Mouse (Mus musculus) heart, embryonic 11.5 days (tissue): Measurements from ENCODE around the gene Cmpk2. TPM values are rescaled to one million over a fixed set of nuclear protein-coding genes. Genes with fewer than 3 reads are reported as not detected.
"Not testable (repeated sequence)": the region's sequence is repeated elsewhere in the genome, so short reads cannot be mapped to it uniquely, and the experiment has no call there.

Source experiments
- ATAC-seq: fragments of 200-750 bp; cut with Nextera tagmentation; replicated peaks from 2 replicates; pipeline ENCODE4 v1.8.0; 2017; ENCODE audit warnings: moderate library complexity; ENCODE audit not compliant: insufficient number of reproducible peaks, low FRiP score, low TSS enrichment
- H3K27ac ChIP-seq: fragments of 300-500 bp; sonication (generic); 2 replicates; pipeline ENCODE4 v1.5.1; 2014; ENCODE audit warnings: mild to moderate bottlenecking, low read depth, low read length
- H3K27me3 ChIP-seq: fragments of 300-500 bp; sonication (generic); 2 replicates; pipeline ENCODE4 v1.6.1; 2014; ENCODE audit warnings: mild to moderate bottlenecking, low read length, mixed read lengths; ENCODE audit not compliant: control insufficient read depth, insufficient read depth
- H3K36me3 ChIP-seq: fragments of 300-500 bp; sonication (generic); 2 replicates; pipeline ENCODE4 v1.6.1; 2014; ENCODE audit warnings: mild to moderate bottlenecking, low read length, moderate library complexity, mixed read lengths; ENCODE audit not compliant: control insufficient read depth, insufficient read depth
- H3K4me1 ChIP-seq: fragments of 300-500 bp; sonication (generic); 2 replicates; pipeline ENCODE4 v1.6.1; 2014; ENCODE audit warnings: low read length; ENCODE audit not compliant: control insufficient read depth, insufficient read depth
- H3K4me2 ChIP-seq: fragments of 300-500 bp; sonication (generic); 2 replicates; pipeline ENCODE4 v1.6.1; 2014; ENCODE audit warnings: mild to moderate bottlenecking, moderate library complexity
- H3K4me3 ChIP-seq: fragments of 300-500 bp; sonication (generic); 2 replicates; pipeline ENCODE4 v1.5.1; 2014; ENCODE audit warnings: low read depth, low read length
- H3K9ac ChIP-seq: fragments of 300-500 bp; sonication (generic); 2 replicates; pipeline ENCODE4 v1.6.1; 2014; ENCODE audit warnings: mild to moderate bottlenecking, low read depth, low read length, moderate library complexity
- H3K9me3 ChIP-seq: fragments of 300-500 bp; sonication (generic); replicated peaks from 2 replicates; pipeline ENCODE4 v1.6.1; 2016; ENCODE audit warnings: low read length; ENCODE audit not compliant: control insufficient read depth
- WGBS: fragments of 180-500 bp; shearing (Covaris S2); extraction: QIAGEN DNeasy Blood & Tissue Kit; methylation state at CpG from one replicate; pipeline ENCODE4 v1.1.7; 2014; ENCODE audit not compliant: insufficient replicate concordance; 5-methylcytosine and 5-hydroxymethylcytosine counted together
- polyA plus RNA-seq: library from polyadenylated mRNA; unstranded; fragments of >200 nt; fragmentation: Nextera tagmentation; extraction: Ambion mirVana; gene quantifications from 2 replicates; pipeline ENCODE4 v1.2.1, GENCODE M21; 2014

The Cmpk2 gene
- 9.1 and 9.3 TPM in 2 replicates for polyA plus RNA-seq

DNA sequence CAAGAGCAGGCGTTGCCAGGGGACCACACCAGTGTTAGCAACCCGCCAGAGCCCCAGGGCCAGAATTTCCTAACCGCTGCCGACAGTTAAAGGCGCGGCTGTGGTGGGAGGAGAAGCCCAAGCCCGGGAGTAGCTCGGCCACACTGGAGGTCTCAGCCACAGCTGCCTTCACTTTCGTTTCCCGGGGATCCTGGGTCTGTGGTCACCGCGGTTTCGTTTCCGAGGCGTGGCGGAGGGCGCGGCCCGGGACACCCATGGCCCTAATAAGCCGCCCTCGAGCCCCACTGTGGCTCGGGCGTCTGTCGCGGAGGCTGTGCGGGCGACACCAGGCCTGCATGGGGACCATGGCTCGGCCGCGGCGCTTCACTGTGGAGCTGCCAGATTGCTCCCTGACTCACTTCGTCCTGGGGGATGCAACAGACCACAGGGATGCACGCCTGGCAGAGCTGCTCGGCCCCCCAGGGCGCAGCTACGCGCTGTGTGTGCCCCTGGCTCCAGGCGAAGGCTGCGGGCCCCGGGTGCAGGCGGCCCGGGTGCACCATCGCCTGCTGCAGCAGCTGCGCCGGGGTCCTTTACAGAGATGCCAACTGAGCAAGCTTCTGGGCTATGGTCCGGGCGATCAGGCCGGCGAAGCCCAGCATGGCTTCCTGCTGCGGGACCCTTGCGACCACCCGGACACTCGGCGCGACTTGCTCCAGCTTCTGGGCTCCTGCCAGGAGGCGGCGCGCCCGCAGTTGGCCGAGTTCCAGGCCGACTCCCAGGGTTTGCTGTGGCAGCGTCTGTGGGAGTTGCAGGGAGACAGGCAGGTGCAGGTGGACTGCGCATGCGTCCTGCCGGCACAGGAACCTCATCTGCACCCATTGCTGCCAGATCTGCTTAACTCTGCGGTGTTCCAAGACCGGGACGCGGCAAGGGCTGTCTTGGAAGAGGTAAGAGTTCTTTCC is at the start of gene Cmpk2:
Cmpk2 (plus strand) TSS at position 107 of the 944 bp plus-strand sequence.
- WGBS, result under 1% methylated on average over 69 of the region's 69 CpGs
- Histone ChIP-seq H3K27me3 (no peaks in the 10 kb centered on the region; the same call in 1 of the 2 replicates), H3K9ac (peak within 1 kb of the TSS; percentile 76), H3K9me3 (no peaks in the 10 kb centered on the region), H3K4me3 (peak within 1 kb of the TSS; percentile 77), H3K36me3 (no peaks in the 10 kb centered on the region), H3K4me1 (peaks cover 3% of the 10 kb centered on the region; the same call in 1 of the 2 replicates), H3K27ac (peak within 1 kb of the TSS; percentile 70), H3K4me2 (peak within 1 kb of the TSS; percentile 94)
- peak; percentile 72 for ATAC-seq

DNA sequence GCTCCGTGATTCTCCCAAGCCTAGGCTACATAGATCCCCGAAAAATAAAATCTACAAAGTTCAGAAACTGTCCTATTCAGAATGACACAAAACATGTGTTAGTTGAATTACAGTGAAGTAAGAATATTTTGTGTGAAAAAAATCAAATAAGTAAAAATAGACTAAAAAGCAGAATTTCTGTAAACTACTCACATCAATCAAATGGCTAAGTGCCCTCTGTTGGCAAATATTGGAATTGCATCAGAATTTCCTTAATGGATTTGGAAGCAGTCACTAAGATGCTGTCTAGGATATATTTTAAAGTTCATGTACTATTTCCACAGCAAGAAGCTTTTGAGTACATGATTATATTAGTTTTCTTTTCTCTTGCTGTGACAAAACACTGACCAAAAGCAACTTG is 44.2 kb upstream of the Cmpk2 start:
- Histone ChIP-seq H3K9me3 (no peaks in the 10 kb centered on the region), H3K36me3 (no peaks in the 10 kb centered on the region), H3K4me1 (no peaks in the 10 kb centered on the region), H3K9ac (no peak overlapping the region), H3K27me3 (no peaks in the 10 kb centered on the region), H3K4me2 (no peak overlapping the region), H3K4me3 (no peak overlapping the region), H3K27ac (no peak overlapping the region)
- WGBS, result 88% methylated on average over 2 of the region's 2 CpGs
- no peak for ATAC-seq

DNA sequence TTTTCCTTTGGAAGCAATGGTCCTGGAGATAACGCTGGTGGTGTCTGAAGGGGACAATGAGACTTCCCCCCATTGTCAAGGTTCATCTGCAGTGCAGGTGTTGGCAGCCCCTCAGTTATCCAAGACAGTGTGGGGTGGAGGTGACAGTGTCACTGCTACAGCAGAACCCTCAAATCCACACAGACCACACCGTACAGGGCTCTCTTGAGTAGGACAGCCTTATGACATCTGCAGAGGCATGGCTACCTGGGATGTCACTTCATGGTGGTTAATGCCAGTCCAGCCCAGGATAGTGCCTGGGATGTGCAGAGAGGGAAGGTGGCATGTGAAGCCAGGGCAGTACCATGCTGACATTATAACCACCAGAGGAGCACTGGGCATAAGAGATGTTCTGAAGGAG is 40.2 kb upstream of the Cmpk2 start:
- not testable (repeated sequence) for ATAC-seq, H3K4me1 ChIP-seq, H3K9me3 ChIP-seq, H3K4me3 ChIP-seq, H3K36me3 ChIP-seq, H3K9ac ChIP-seq, H3K27me3 ChIP-seq, H3K27ac ChIP-seq, H3K4me2 ChIP-seq
- 69% methylated on average over 2 of the region's 2 CpGs for WGBS

GRCm38 (mm10) chr12:26436334-26436733 is 32.7 kb upstream of the Cmpk2 start:
- Histone ChIP-seq H3K4me1 (no peaks in the 10 kb centered on the region), H3K4me3 (no peak overlapping the region), H3K9ac (no peak overlapping the region), H3K4me2 (no peak overlapping the region), H3K9me3 (no peaks in the 10 kb centered on the region), H3K36me3 (no peaks in the 10 kb centered on the region), H3K27me3 (no peaks in the 10 kb centered on the region), H3K27ac (no peak overlapping the region)
- no peak for ATAC-seq
- 71% methylated on average over 4 of the region's 4 CpGs for WGBS

DNA sequence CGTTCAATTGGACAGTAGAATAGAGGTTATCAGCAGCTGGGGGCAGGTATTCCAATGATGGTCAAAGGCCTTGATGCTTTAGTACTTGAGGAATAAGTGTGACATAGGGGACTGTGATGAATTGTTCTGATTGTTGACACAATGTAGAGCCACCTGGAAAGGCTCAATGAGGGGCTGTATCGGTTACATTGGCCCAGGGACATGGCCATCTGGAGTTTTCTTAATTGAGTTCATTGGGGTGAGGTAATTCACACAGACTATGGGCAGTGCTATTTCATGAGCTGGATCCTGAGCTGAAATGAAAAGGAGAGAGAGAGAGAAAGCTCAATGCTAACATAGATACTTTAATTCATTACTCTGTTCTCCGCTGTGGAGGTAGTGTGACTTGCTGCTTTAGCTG is 31.1 kb upstream of the Cmpk2 start:
- H3K4me3 ChIP-seq, result no peak overlapping the region
- H3K27ac ChIP-seq, result no peak overlapping the region
- H3K9me3 ChIP-seq, result no peaks in the 10 kb centered on the region
- no peak overlapping the region for H3K4me2 ChIP-seq
- WGBS, result 65% methylated on average over 3 of the region's 3 CpGs
- H3K4me1 ChIP-seq, result no peaks in the 10 kb centered on the region
- H3K36me3 ChIP-seq, result no peaks in the 10 kb centered on the region
- H3K9ac ChIP-seq, result no peak overlapping the region
- no peaks in the 10 kb centered on the region for H3K27me3 ChIP-seq
- ATAC-seq, result no peak

DNA sequence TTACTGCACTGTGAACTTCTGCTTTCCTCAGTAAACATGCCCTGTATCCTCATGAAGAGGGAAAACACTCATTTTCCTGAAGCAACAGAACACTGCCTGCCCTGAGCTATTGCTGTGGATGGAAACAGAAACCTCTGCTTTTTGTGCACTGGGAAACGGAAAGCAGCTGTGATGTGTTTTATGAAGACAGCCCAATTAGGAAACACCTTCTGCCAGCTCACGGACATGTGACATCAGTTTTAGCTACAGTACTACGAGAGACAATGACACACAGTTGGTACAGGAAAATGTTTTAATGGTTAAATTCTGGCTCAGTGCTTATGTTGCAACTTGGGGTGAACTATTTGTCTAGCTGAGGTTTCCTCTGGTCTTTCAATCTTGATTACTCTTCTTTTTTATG is 29.6 kb upstream of the Cmpk2 start:
- 70% methylated on average over 3 of the region's 3 CpGs for WGBS

DNA sequence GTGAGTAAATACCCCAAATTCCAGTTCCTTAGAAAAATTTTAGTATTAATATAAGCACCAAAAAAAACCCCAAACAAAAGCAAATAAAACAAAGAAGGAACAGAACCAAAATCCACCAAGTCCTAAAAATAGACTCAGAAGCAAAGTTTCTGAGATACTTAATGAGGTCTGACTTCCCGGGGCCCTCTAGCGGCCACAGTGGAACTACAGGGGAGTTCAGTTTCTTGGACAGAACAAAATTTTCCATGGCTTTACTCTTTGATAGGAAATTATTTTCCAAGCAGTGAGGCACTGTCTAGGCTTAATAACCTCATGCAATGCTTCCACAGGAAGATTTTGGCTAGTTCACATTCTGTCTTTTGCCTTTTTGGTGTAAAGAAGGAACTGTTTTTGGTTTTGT is 24.9 kb upstream of the Cmpk2 start:
- no peak overlapping the region for H3K27ac ChIP-seq
- H3K9me3 ChIP-seq, result no peaks in the 10 kb centered on the region
- no peaks in the 10 kb centered on the region for H3K4me1 ChIP-seq
- H3K36me3 ChIP-seq, result no peaks in the 10 kb centered on the region
- H3K4me2 ChIP-seq, result no peak overlapping the region
- no peak overlapping the region for H3K9ac ChIP-seq
- ATAC-seq, result no peak
- no peaks in the 10 kb centered on the region for H3K27me3 ChIP-seq
- 0% methylated on average over 2 of the region's 2 CpGs for WGBS
- H3K4me3 ChIP-seq, result no peak overlapping the region

More for the DNA sequence above, 29.6 kb upstream of the Cmpk2 start:
- Histone ChIP-seq H3K27me3 (no peaks in the 10 kb centered on the region), H3K4me2 (no peak overlapping the region), H3K27ac (no peak overlapping the region), H3K36me3 (no peaks in the 10 kb centered on the region), H3K9me3 (no peaks in the 10 kb centered on the region), H3K4me1 (no peaks in the 10 kb centered on the region), H3K4me3 (no peak overlapping the region), H3K9ac (no peak overlapping the region)
- no peak for ATAC-seq

DNA sequence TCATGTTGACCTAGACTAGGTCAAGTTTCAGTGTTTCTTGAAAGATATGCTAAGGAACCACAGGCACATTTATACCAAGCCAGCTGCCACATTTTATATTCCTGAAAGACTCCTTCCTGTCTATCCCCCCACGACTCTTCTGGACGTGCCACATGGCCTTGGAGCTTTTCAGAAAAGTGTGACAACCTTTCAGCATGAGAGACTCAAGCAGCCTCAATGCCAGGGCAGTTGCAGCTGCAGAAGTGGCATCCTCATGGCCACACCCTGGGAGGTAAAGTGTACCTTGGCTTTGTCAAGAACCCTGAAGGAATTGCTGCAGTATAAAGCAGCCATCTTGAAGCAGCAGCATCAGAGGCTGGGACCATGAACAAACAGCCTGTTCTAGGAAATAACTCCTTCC is 24.5 kb upstream of the Cmpk2 start:
- Histone ChIP-seq H3K4me2 (no peak overlapping the region), H3K36me3 (no peaks in the 10 kb centered on the region), H3K27me3 (no peaks in the 10 kb centered on the region), H3K9me3 (no peaks in the 10 kb centered on the region), H3K4me3 (no peak overlapping the region), H3K4me1 (no peaks in the 10 kb centered on the region), H3K27ac (no peak overlapping the region), H3K9ac (no peak overlapping the region)
- 76% methylated on average over 2 of the region's 2 CpGs for WGBS
- ATAC-seq, result no peak
